Mouse (Mus musculus) erythroblast, embryonic 14.5 days (primary cell): Measurements from ENCODE around the gene Ctsw.

Experiments
- GATA1 ChIP-seq: IDR thresholded peaks from 2 replicates; pipeline ENCODE4 v1.6.1; 2012; ENCODE audit warnings: low read length, inconsistent platforms, mixed read lengths
- TAL1 ChIP-seq: IDR thresholded peaks from 3 replicates; pipeline ENCODE4 v1.6.1; 2012; ENCODE audit warnings: low read length, inconsistent platforms, mixed read lengths

- TF ChIP-seq GATA1 (no peak), TAL1 (no peak)
Measured at GRCm38 (mm10) chr19:5490898-5491708, 22.8 kb upstream of the Ctsw start.
